Mouse (Mus musculus): Measurements from ENCODE around the gene Dedd2. TPM values are rescaled to one million over a fixed set of nuclear protein-coding genes. Genes with fewer than 3 reads are reported as not detected.

The Dedd2 gene
- polyA plus RNA-seq, 1 experiment from 2014 or later: 5.2 TPM

DNA sequence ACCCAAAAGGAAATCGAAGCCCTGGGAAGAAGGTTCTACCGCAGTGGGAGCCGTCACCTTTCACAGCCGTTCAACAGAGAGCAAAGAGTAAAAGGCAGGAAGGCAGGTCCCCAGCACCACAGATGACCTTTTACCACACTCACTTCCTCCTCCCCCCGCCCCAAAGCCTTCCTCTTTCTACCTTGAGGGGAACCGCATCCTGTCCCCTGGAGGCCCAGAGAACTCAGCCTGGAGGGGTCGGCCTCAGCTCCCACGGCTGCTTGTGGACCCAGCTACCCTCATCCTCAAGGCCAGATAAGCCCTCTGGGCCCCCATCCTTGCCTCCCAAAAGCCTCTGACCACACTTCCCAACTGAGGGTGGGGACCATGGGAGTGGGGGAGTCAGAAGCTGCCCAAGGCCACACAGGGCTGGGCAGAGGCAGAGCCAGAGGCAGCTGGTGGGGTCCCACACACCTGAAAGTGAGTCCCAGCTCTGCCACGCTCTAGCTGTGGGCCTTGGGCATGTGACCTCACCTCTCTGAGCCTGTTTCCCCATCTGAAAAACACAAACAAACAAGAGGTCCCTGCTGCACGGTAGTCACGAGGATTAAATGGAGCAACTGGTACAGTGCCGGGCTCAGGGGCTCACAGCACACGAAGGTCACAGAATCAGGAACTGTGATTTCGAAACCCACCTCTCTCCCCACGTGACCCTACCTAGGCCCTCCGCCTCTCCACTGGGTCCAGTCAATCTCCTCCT lies 14.9 kb downstream of the Dedd2 start:
- DNase-seq: no peak
- Histone ChIP-seq H3K4me3 (ENCODE audit: low read depth, low read length) (no peak overlapping the region), H3K27ac (ENCODE audit: low read depth) (no peak overlapping the region), H3K4me2 (no peak overlapping the region), H3K27me3 (ENCODE audit: insufficient read depth, low read length) (no peaks in the 10 kb centered on the region), H3K9ac (no peak overlapping the region), H3K4me1 (ENCODE audit: insufficient read depth) (no peaks in the 10 kb centered on the region), H3K36me3 (ENCODE audit: insufficient read depth) (peaks cover 11% of the 10 kb centered on the region; the same call in 1 of the 2 replicates), H3K9me3 (ENCODE audit: low read depth, low read length) (no peaks in the 10 kb centered on the region)
- no peak for TF ChIP-seq CTCF (IDR thresholded peaks at IDR 0.05; ENCODE audit: low read depth)
- 72% methylated on average over 16 of the region's 16 CpGs for WGBS
- no peak for ATAC-seq (ENCODE audit: insufficient read depth)

DNA sequence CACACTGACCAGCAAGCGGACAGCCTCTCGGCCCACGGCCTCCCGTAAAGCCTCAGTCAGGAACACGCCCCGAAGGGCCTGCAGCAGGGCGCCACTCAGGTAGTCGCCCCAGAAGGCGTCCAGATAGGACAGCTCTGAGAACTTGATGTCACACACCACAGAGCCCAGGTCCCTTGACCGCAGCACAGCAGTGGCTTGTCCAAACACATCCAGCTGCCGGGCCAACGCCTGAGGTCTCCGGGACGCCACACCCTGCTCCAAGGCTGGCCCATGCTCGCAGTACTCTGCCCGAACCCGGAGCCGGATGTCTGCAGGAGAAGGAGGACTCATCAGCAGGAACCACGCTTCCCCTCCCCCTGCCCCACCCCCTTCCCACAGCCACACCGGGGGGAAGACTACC lies 16.8 kb downstream of the Dedd2 start:
- 83% methylated on average over 20 of the region's 20 CpGs for WGBS
- Histone ChIP-seq H3K9ac (no peak overlapping the region), H3K4me1 (ENCODE audit: insufficient read depth) (no peaks in the 10 kb centered on the region), H3K27me3 (ENCODE audit: insufficient read depth, low read length) (no peaks in the 10 kb centered on the region), H3K36me3 (ENCODE audit: insufficient read depth) (peaks cover 11% of the 10 kb centered on the region; the same call in 1 of the 2 replicates), H3K4me2 (no peak overlapping the region), H3K4me3 (ENCODE audit: low read depth, low read length) (no peak overlapping the region), H3K27ac (ENCODE audit: low read depth) (no peak overlapping the region), H3K9me3 (ENCODE audit: low read depth, low read length) (no peaks in the 10 kb centered on the region)
- TF ChIP-seq CTCF (IDR thresholded peaks at IDR 0.05; ENCODE audit: low read depth): no peak
- no peak for ATAC-seq (ENCODE audit: insufficient read depth)
- no peak for DNase-seq

DNA sequence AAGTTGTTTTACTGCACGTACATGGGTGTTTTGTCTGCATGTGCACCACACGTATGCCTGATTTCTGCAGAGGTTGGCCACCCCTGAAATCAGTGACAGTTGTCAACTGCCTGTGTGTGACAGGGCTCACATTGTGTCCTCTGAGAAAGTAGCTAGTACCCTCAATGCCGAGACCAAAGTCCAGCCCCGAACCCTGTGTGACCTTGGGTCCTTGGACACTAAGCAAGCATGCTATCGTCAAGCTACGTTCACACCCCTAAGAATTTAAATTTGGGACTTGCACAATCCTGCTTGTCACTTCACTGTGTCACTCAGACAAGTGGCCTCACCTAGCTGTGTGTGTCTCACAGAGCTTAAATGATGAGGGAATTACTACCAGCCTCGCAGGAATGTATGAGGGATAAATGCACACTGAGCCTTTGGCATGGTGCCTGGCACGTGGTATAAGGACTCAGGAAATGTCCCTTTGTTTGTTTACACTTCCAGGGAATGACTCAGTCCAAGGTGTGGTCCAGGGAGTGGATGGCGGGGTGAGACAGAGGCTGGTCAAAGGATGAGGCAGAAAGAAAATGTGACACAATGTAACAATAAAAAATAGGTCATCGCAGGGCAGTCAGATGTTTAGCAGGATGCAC lies 22.9 kb downstream of the Dedd2 start:
- Histone ChIP-seq H3K27me3 (ENCODE audit: insufficient read depth, low read length) (no peaks in the 10 kb centered on the region), H3K4me2 (no peak overlapping the region), H3K9me3 (ENCODE audit: low read depth, low read length) (no peaks in the 10 kb centered on the region), H3K27ac (ENCODE audit: low read depth) (no peak overlapping the region), H3K4me3 (ENCODE audit: low read depth, low read length) (no peak overlapping the region), H3K9ac (no peak overlapping the region), H3K4me1 (ENCODE audit: insufficient read depth) (no peaks in the 10 kb centered on the region; the same call in 1 of the 2 replicates), H3K36me3 (ENCODE audit: insufficient read depth) (peaks cover 3% of the 10 kb centered on the region; the same call in 1 of the 2 replicates)
- ATAC-seq (ENCODE audit: insufficient read depth) (peak; percentile 35; the same call in 1 of the 2 replicates), DNase-seq (peak; percentile 75)
- TF ChIP-seq CTCF (IDR thresholded peaks at IDR 0.05; ENCODE audit: low read depth): no peak
- WGBS: 40% methylated on average over 10 of the region's 10 CpGs

DNA sequence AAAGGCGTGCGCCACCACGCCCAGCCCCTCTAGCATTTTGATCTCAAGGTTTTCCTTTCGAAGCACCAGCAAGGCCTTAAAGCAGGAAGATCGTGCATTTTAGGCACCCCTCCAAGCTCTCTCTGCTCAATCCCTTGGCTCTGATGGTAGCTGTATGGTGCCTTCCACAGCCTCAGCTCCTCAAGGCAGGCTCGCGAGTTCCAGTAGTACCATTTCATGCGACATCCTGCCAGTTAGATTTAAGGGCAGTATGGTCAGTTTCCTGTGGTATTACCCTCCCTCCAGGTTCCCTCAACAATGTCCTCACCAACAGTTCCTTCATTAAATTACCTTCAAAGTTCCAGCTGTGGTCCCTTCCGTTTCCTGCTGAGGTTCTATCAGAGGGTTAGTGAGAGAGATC lies 24.3 kb downstream of the Dedd2 start:
- WGBS: 80% methylated on average over 9 of the region's 9 CpGs
- ATAC-seq (ENCODE audit: insufficient read depth) (no peak), DNase-seq (no peak)
- no peak overlapping the region for H3K4me2 ChIP-seq
- H3K9me3 ChIP-seq (ENCODE audit: low read depth, low read length): no peaks in the 10 kb centered on the region
- no peaks in the 10 kb centered on the region; the same call in 1 of the 2 replicates for H3K4me1 ChIP-seq (ENCODE audit: insufficient read depth)
- no peaks in the 10 kb centered on the region for H3K36me3 ChIP-seq (ENCODE audit: insufficient read depth)
- no peaks in the 10 kb centered on the region for H3K27me3 ChIP-seq (ENCODE audit: insufficient read depth, low read length)
- TF ChIP-seq CTCF (IDR thresholded peaks at IDR 0.05; ENCODE audit: low read depth): no peak
- H3K9ac ChIP-seq: no peak overlapping the region
- no peak overlapping the region for H3K27ac ChIP-seq (ENCODE audit: low read depth)
- no peak overlapping the region for H3K4me3 ChIP-seq (ENCODE audit: low read depth, low read length)

DNA sequence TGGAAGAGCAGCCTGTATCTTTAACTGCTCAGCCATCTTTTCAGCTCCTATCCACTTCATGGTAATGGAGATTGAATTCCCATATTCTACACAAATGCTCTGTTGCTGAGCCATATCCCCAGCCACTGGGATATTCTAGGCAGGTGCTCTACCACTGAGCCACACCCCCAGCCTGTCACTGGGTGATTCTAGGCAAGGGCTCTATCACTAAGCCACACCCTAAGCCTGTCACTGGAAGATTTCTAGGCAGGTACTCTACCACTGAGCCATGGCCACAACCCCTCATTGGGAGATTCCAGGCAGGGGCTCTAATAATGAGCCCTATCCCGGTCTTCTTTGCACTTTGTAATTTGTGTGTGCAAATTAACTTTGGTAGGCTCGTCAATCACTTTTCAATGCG lies 25.3 kb downstream of the Dedd2 start:
- DNase-seq: no peak
- ATAC-seq (ENCODE audit: insufficient read depth): no peak
- no peaks in the 10 kb centered on the region for H3K9me3 ChIP-seq (ENCODE audit: low read depth, low read length)

DNA sequence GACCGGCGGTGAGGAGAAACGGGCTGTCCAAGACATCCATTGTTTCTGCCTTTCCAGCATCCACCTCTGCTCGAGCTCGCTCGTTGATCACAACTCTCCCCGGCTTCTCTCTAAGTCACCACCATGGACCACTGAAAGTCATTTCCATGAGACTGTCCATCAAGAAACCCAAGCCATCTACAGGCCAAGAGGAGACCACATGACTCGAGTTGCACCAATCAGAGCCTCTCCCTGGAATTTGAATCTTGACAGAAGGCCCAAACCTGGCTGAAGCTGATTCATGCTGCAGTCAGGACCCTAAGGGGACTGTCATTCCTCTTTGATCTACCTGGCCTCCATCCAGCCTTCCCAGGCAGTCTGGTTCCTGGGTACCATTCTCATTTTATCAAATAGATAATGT lies 28.3 kb downstream of the Dedd2 start:
- no peaks in the 10 kb centered on the region for H3K9me3 ChIP-seq (ENCODE audit: low read depth, low read length)
- WGBS: 74% methylated on average over 8 of the region's 8 CpGs
- ATAC-seq (ENCODE audit: insufficient read depth) (no peak), DNase-seq (no peak)
- H3K27ac ChIP-seq (ENCODE audit: low read depth): no peak overlapping the region
- H3K9ac ChIP-seq: no peak overlapping the region
- no peaks in the 10 kb centered on the region for H3K27me3 ChIP-seq (ENCODE audit: insufficient read depth, low read length)
- TF ChIP-seq CTCF (IDR thresholded peaks at IDR 0.05; ENCODE audit: low read depth): no peak
- H3K4me3 ChIP-seq (ENCODE audit: low read depth, low read length): no peak overlapping the region
- H3K36me3 ChIP-seq (ENCODE audit: insufficient read depth): no peaks in the 10 kb centered on the region
- no peak overlapping the region for H3K4me2 ChIP-seq
- no peaks in the 10 kb centered on the region for H3K4me1 ChIP-seq (ENCODE audit: insufficient read depth)

More for the DNA sequence above, 25.3 kb downstream of the Dedd2 start:
- H3K36me3 ChIP-seq (ENCODE audit: insufficient read depth): no peaks in the 10 kb centered on the region
- WGBS: 69% methylated on average over 3 of the region's 3 CpGs
- no peak for TF ChIP-seq CTCF (IDR thresholded peaks at IDR 0.05; ENCODE audit: low read depth)
- no peaks in the 10 kb centered on the region; the same call in 1 of the 2 replicates for H3K4me1 ChIP-seq (ENCODE audit: insufficient read depth)
- no peak overlapping the region for H3K9ac ChIP-seq
- H3K4me2 ChIP-seq: no peak overlapping the region
- H3K27me3 ChIP-seq (ENCODE audit: insufficient read depth, low read length): no peaks in the 10 kb centered on the region
- H3K27ac ChIP-seq (ENCODE audit: low read depth): no peak overlapping the region
- no peak overlapping the region for H3K4me3 ChIP-seq (ENCODE audit: low read depth, low read length)

DNA sequence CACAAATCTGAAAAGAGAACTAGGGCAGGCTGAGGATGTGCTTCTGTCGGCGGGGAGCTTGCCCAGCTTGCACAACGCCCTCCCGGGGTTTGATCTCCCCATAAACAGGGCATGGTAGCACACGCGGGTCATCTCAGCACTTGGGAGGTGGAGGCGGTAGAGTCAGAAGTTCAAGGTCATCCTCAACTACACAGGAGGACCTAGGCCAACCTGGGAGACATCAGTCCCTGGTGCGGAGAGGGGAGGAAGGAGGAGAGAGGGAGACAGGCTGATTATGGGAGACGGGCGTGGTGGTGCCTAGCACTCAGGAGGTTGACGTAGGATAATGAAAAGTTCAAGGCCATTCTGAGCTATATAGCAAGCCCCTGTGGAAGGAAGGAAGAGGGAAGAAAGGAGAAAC lies 29.6 kb downstream of the Dedd2 start:
- WGBS: 85% methylated on average over 11 of the region's 11 CpGs
- no peak for DNase-seq

More for the DNA sequence above, 29.6 kb downstream of the Dedd2 start:
- TF ChIP-seq CTCF (IDR thresholded peaks at IDR 0.05; ENCODE audit: low read depth): no peak
- Histone ChIP-seq H3K9ac (no peak overlapping the region), H3K4me3 (ENCODE audit: low read depth, low read length) (no peak overlapping the region), H3K27ac (ENCODE audit: low read depth) (no peak overlapping the region), H3K4me2 (no peak overlapping the region), H3K36me3 (ENCODE audit: insufficient read depth) (no peaks in the 10 kb centered on the region), H3K27me3 (ENCODE audit: insufficient read depth, low read length) (no peaks in the 10 kb centered on the region), H3K9me3 (ENCODE audit: low read depth, low read length) (no peaks in the 10 kb centered on the region), H3K4me1 (ENCODE audit: insufficient read depth) (no peaks in the 10 kb centered on the region)
- no peak for ATAC-seq (ENCODE audit: insufficient read depth)
